Mouse (Mus musculus) heart, postnatal 25 days (tissue): ENCODE results near the gene Rpl27a. TPM values are rescaled to one million over a fixed set of nuclear protein-coding genes. Genes with fewer than 3 reads are reported as not detected.

Experiments
- DNase-seq: peaks from one replicate; pipeline ENCODE4 v3.0.0; 2022; ENCODE audit warnings: low spot score
- intact Hi-C: fragments of 180-260 bp; cut with DNase I; formaldehyde crosslinking; loops from one replicate; pipeline ENCODE4 v1.15.1; 2025
- total RNA-seq, 2 experiments: library from RNA; stranded (reverse); gene quantifications; 2 replicates each; pipeline ENCODE4 v1.2.3; 2021

Gene Rpl27a
- total RNA-seq, 2 experiments from 2014 or later, result 95.9 to 104 TPM

- intact Hi-C loops, result no loop called here
- no peak for DNase-seq
Observed at GRCm38 (mm10) chr7:109523741-109524441, 4.9 kb downstream of the Rpl27a start.

DNA sequence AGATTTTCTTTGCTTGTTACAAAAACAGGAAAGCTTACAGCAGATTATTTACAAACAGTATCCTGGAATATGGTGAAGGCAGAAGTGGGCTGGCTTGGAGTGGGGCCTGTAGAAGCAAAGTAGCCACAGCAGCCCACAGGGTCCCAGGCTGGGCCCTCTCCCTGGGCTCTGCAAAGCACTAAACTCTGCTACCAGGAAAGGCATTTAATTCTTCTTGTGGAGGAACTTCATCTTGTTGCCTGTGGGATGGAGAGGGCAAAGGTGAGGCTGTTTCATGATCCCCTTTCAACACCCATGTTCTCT lies 5.4 kb downstream of the Rpl27a start:
- no peak for DNase-seq
- intact Hi-C loops, result no loop called here

- DNase-seq, result no peak
- intact Hi-C loops, result loop anchor here (5.0 kb wide), 1 partner anchor 183 kb away; no protein-coding TSS in a partner anchor
Observed at GRCm38 (mm10) chr7:109524763-109525162, 5.8 kb downstream of the Rpl27a start.

DNA sequence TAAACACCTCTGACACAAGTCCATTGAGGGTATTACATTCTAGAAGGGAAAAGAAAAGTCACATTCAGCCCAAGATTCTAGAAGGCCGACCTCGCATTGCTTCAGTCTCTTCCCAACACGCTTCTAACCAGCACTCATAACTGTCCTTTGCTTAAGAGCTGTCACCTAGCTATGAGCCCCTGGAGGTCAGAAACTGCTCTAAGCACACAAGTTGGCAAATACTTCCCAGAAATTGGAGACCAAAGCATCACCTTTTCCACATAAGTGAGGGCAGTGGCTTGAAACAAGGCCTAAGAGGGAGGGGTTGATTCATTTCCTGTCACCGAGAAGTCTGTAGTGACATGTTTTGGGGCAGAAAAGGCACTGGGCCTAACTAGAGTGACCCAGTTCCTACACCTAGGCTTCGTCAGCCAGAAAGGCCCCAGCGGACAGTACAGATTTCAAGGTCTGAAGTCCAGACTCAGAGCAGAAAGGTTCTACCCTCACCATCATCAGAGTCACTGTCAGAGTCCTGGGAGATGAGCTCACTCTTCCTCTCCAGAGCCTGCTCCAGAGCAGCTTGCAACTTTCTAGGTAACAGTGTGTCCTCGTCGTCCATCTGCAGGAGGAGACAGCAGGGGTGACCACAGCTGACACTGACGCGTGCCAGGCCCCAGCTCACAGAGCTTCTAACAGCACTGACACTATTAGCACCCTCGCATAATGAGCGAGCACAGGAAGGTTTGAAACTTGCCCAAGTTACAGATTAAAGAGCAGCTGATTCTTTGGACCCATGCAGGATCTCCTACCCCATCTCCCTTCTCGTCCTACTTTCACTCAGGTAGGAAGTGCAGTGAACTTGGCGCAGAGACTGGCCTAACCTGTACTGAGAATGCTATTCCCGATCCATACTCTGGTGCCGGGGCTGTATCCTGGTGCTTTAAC lies 7.1 kb downstream of the Rpl27a start:
- no peak for DNase-seq
- intact Hi-C loops, result loop anchor here (5.0 kb wide), 1 partner anchor 181 kb away; no protein-coding TSS in a partner anchor

- intact Hi-C loops, result loop anchor here (5.0 kb wide), 1 partner anchor 180 kb away; no protein-coding TSS in a partner anchor
- no peak for DNase-seq
Observed at GRCm38 (mm10) chr7:109527536-109527935, 8.6 kb downstream of the Rpl27a start.

DNA sequence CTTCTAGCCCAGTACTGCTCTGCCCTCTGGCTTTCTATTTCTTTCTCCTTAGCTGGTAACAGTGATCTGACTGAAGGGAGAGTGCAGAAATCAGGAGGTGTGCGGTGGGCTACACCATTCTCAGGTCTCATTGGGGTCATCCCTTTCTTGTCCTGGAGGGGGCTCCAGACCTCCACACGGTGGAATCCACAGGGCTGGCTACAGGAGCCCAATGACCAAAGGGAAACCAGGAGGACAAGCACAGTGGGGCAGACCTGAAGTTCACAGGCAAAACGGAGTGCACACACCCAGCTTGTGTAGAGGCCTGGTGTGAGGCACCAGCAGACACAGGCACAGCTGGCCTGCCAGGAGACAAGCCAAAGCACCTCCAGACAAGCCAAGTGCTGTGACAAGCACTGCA lies 9.4 kb downstream of the Rpl27a start:
- DNase-seq, result peak; percentile 46
- intact Hi-C loops, result loop anchor here (1.0 to 5.0 kb wide), 2 partner anchors 90 to 179 kb away; no protein-coding TSS in a partner anchor

DNA sequence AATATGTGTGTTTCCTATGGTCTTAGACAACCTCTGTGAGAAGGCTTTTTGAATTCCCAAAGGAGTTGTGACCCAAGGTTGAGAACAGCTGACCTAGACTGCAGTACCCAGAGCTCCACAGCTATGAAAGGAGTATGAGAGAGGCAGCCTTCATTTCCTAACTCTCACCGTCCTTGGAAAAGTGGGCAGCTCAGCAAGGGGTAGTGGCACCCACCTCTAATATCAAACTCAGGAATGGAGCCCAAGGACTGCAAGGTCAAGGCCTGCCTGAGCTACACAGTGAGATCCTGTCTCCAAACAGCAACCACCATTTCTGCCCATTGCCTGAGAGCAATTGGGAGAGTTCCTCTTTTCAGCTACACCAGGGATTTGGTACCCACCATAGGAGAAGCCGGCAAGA lies 10.8 kb downstream of the Rpl27a start:
- intact Hi-C loops, result loop anchor here (5.0 kb wide), 1 partner anchor 178 kb away; no protein-coding TSS in a partner anchor
- DNase-seq, result no peak

DNA sequence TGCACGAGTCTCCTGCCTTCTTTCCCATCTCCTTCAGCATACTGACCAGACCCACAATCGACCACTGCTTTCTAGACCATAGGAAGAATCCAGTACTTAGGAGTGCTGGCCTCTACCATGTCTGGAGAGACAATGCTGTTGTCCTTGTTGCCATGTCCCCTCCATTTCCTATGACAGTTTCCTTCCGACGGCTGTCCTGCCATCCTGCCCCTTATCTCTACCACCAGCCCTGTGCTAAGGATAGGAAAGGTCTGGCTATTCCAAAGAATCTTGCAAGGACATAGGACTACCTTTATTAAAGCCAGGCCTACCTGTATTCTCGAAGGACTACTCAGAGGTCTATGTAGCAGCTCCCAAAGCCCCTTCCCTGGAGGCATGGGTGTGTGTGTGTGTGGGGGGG lies 12.6 kb downstream of the Rpl27a start:
- intact Hi-C loops, result no loop called here
- no peak for DNase-seq

DNA sequence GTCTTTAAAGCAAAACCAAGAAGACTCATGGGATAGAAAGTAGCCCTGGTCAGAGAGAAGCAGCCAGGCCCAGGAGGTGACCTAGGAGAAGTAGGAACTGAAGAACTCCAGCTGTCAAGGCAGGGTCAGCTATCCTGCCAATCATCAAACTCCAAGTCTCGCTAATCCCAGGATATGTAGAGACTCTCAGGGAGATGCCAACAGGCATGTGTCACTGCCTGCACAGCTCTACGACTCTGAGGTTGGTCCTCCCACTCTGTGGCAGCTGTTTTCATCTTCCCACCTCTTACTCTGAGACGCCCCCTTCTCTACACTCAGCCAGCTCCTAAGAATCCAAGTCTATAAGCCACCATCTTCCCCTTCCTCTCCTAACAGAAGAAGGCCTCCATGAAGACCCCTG lies 13.7 kb downstream of the Rpl27a start:
- intact Hi-C loops, result no loop called here

GRCm38 (mm10) chr7:109533129-109533528 lies 14.2 kb downstream of the Rpl27a start:
- intact Hi-C loops, result no loop called here
- DNase-seq, result no peak

More for the DNA sequence above, 13.7 kb downstream of the Rpl27a start:
- no peak for DNase-seq

GRCm38 (mm10) chr7:109533888-109534287 lies 14.9 kb downstream of the Rpl27a start:
- intact Hi-C loops, result no loop called here
- DNase-seq, result no peak

DNA sequence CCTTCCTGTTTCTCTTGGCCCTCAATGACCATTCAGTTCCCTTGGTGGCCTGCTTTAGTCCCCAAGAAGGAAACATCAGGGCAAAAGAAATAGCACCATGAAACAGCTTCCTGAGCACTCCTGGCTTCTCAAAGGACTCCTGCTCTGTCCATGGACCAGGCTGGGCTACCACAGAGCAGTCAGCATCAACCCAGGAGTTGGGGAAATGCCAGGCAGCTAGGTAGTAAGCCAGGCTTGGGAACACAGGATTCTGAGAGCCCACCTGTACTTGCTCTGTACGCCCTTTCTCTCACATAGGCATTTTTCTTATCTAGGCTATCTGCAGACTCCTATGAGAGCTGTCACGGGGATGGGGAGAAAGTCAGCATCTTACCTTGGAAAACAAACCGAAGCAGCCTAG lies 16.0 kb downstream of the Rpl27a start:
- intact Hi-C loops, result no loop called here
- no peak for DNase-seq

DNA sequence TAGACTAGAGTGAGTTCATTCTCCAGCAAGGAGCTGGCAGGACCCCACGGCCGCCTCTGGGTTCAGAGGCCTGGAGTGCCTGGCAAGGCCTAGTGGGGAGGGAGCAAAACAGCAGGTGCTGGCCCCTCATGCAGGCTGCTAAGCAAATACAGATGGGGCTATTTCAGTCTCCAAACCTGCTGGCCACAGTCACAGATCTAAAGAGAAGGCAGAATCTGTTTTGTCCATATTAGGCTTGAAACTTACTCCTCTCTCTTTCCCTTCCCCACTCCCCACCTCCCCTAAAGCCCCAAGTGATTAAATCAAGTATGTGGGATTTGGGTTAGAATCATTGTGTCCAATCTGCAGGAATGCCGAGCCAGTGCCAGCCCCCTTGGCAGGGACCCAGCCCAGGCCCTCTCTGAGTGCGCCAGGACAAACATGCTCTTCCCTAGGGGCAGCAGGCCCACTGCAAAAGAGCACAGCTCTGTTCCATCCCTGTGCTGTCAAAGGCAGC lies 17.6 kb downstream of the Rpl27a start:
- intact Hi-C loops, result no loop called here
- peak; percentile 72 for DNase-seq

DNA sequence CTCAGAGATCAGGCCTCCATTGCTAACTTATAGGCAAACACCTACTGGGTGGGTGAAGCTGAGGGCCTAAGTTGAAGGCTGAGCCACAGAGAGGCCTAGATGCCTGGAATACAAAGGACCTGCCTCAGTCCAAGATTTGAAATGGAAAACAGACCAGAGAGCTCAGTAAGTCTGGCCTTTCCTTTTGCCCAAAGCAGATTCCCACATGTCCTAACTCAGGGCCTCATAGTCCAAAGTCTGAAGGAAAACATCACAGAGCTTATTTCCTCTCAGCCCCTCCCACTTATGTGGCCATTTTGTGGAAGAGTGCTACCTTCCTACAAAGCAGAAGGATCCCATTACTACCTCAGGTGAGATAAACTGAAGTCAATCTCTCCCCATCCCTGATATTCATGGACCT lies 22.0 kb downstream of the Rpl27a start:
- intact Hi-C loops, result no loop called here
- DNase-seq, result no peak

DNA sequence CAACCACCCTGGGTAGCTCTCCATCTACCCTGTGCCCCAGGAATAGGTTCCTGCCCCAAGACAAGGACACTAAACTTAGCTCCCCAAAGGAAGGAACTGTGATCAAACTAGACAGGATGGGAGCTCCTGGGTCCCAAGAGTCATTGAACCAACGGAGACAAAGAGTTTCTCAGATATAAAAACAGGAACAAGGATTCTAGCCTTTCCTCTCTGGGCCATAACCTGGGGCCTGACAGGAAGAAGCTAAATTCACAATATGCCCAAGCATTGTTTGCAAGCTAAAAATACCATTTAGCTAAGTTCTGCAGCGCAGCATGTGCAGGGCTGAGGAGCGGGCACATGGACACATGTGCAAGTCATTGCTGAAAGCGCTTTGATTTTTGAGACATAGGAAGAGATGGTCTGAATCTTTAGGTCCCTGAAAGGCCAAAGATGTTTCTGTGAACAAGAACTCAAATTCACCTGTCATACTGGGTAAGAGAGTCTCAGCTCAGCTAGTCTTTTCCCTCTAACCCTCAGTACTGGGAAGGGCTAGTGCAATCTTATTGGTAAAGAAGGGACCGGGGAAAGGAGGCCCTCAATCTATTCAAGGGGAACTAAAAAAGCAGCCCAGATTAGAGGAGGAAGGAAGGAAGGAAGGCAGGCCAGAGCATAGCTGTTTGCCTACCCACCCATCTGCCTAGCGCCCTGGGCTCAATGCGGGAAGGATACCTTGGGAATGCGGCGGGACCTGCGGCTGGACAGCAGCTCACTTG lies 22.8 kb downstream of the Rpl27a start:
- intact Hi-C loops, result no loop called here
- DNase-seq, result no peak

DNA sequence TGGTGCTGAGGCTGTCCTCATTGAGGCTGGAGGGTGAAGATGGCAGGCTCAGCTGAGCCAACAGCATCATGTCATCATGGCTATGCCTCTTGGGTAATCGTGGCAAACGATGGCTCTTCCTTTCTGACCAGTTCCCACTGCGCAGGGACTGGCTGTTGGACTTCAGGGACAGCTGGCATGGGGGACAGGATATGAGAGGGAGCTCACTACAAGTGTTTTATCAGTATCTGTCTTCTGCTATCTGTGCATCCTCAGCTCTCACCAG lies 23.3 kb downstream of the Rpl27a start:
- DNase-seq, result no peak
- intact Hi-C loops, result no loop called here

- intact Hi-C loops, result no loop called here
- DNase-seq, result no peak
Observed at GRCm38 (mm10) chr7:109544792-109545191, 25.8 kb downstream of the Rpl27a start.

- intact Hi-C loops, result no loop called here
- DNase-seq, result peak; percentile 48
Observed at GRCm38 (mm10) chr7:109545255-109545993, 26.5 kb downstream of the Rpl27a start.

- DNase-seq, result no peak
- intact Hi-C loops, result no loop called here
Observed at GRCm38 (mm10) chr7:109546186-109546585, 27.2 kb downstream of the Rpl27a start.

- intact Hi-C loops, result no loop called here
- DNase-seq, result no peak
Observed at GRCm38 (mm10) chr7:109546726-109547125, 27.8 kb downstream of the Rpl27a start.
